Mouse (Mus musculus) forelimb bud, embryonic 11.5 days (tissue): ENCODE measurements at regions not wholly inside any gene's neighbourhood (a gene's known extent, or its start where the extent isn't known, plus 50 kb on each side); places are given as distances from the start of the nearest gene placed in this dataset.
A peak's percentile ranks its signal among the peaks of the same experiment; 100 is the strongest.

ENCODE experiments used
- DNase-seq: peaks from one replicate; pipeline ENCODE4 v3.0.0-alpha.2; 2012; ENCODE audit warnings: low read depth, low spot score

DNA sequence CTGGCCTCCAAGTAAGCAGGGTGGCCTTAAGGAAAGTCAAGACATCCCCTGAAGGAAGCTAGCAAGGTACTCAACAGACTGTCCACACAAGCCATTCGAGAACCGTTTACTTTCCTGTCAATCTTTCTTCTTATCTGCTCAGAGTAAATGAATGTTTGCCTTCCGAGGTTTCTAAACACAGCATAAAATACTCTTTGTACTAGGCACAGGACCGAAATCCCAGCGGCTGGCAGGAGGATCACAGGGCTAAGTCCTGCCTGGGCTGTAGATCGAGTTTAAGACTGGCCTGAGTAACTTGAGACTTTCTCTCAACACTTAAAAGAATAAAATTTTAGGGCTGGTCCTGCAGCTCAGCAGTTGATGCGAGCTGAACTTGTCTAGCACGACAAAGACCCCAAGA lies 175.9 kb downstream of the Bcl2l11 start:
- DNase-seq = no peak

DNA sequence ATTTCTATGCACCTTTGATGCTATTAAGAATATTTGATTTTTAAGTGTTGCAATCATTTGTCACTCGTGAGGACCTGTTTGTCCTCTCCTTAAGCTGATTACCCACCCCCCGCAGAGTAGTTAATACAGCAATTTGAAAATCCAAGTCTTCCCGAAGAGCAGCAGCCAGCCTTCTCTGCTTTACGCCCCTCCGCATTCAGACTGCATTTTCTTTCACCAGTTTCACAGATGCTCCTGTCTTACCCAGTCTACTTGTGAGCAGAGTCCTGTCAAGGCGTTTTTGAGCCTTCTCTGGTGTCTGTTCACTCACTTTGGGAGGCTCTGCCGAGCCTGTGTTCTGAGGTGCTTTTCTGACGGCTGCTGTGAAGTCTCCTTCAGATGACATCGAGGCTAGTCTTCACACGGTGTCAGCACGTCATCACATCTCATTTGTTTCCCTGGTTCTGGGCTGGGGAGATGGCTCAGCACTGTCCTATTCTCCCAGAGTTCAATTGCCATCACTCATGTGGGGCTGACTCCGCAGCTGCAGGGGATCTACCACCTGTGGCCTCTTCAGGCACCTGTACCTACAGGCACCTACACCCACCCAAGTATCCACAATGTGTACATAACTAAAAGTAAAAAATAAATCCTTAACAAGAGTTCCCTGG lies 178.3 kb downstream of the Bcl2l11 start:
- no peak for DNase-seq

DNA sequence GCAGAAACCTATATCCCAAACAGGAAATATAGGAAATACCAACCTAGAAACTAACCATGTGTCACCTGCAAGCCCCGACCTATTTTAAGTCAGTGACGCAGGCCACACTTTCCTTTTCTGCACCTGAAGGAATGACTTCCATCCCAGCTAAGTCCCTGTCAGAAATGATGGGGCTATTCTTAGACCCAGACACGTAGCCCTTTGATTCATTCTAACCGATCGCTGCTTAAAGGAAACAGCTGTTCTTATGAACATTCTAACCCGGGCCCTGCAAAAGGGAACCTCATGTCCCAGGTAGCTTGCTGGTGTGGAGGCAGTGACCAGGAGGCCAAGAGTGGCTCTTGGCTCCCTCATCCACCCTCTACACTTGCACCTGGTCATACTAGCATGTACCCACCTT lies 180.9 kb downstream of the Bcl2l11 start:
- no peak for DNase-seq

DNA sequence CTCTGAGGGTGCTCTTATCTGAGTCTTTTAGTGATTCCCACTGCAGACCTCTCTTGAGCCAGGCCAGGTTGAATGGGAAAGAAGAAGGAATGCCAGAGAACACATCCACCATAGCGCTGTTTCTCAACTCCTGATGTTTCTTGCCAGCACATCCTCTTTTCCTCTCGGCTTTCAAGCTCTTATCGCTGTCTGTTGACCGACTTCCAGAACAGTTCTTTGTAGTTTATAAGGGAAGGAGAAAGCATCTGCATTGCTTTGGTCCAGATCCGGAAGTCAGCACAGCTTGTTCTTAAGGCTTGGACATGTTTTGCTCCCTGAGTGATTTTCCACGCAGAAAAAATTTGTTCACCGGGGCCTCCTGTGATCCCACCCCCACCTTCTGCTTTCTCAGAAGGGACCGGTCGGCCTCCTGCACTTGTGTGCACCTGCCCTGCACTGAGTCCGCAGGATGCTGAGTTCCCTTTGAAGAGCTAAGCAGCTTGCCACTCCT lies 183.7 kb downstream of the Bcl2l11 start:
- DNase-seq = no peak

DNA sequence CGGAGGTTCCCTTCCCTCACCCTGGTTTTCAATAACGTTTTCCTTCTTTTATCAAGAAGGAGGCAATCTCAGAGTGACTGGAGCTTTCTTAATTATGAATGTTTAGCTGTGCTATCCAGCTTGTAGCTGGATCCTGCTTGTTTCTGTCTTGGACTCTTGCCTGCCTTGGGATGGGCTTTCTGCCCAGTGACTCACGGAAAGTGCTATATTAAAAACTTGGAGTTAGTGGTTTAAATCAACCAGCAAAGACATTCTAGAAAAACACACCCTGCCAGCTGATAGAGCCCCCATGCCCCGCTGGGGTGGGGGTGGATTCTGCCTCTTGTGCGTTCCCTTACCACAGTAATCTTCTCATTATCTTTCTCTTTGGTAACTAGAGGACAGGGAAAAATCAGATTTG lies 184.2 kb downstream of the Bcl2l11 start:
- no peak for DNase-seq

DNA sequence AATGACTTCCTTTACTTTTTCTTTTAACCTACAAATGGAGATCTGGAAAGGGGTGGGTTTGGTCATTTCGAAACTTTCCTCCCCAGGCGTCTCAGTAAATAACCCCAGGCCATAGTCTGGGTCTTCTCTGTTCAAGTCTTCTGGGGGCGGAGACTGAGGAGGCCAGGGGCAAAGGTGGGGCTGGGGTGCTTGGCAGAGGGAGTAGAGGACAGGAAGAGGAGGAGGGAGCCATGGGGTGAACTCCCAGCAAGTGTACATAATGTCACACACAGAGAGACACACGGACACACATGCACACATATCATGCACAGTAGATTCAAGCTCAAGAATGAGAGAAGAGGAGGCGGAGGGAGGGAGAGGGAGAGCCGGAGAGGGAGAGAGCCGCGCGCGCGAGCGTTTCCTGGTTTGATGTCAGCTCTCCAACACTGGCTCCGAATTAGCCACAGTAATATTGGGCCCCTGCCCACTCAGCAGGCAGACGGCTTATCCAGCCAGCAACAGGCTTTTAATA lies 186.3 kb downstream of the Bcl2l11 start:
- DNase-seq = no peak

DNA sequence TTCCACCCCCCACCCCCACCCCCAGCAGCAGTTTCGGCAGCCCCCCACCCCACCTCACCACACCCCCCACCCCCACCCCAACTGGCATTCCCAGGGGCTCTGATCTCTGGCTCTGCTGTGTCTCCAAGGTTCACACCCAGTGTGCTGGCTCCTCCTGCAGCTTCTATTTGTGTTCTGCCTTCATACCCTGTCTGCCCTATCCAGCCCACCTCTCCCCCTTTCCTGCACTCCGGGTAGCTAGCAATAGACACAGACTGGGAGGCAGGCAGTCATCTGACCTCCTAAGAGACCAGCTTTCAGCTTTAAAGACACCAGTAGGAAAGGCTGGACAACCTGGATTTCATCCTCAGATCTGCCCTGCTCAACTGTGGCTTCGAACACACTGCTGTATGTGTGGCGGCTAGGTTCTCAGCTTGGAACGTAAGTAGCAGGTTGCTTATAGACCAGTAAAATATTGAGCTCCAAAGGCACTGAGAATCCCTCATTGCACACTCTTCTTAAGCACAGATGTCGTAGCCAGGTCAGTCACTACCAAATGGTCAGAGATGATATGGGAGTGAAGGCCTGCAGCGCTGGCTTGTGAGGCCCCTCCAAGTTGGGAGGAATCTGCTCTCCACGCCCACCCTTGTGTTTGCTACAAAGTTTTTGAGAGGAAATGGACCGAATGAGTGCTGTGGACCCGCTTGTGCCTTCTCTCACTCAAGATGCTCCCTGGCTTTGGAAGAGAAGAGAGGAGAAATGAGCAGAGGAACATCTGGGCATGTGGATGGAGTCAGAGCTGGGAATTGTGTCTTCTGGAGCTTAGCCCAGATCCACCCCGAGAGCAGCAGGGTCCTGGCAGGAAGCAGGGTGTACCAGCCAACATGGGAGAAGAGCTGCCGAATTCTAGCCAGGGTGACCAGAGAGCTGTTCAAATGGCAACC lies 187.1 kb downstream of the Bcl2l11 start:
- no peak for DNase-seq

GRCm38 (mm10) chr2:128313582-128313918 lies 187.7 kb downstream of the Bcl2l11 start:
- no peak for DNase-seq

- DNase-seq = no peak
These were observed 188.1 kb downstream of the Bcl2l11 start for GRCm38 (mm10) chr2:128313948-128314347.

DNA sequence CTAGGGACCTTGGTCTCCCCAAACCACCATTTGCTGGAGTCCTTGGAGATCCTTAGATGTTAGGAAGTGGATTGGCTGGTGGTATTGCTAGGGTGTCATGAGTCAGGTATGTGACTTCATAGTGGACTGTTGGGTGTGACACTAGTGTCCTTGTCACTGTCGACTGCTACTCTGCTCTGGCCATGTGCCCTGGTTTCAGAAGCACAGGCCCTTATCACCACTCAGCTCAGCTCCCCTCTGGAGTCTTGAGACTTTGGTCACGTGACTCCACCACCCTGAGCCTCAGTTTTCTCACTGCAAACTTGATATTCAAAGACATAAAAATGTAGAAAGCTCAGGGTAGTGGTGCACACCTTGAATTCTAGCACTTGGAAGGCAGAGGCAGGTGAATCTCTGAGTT lies 190.7 kb downstream of the Bcl2l11 start:
- no peak for DNase-seq

DNA sequence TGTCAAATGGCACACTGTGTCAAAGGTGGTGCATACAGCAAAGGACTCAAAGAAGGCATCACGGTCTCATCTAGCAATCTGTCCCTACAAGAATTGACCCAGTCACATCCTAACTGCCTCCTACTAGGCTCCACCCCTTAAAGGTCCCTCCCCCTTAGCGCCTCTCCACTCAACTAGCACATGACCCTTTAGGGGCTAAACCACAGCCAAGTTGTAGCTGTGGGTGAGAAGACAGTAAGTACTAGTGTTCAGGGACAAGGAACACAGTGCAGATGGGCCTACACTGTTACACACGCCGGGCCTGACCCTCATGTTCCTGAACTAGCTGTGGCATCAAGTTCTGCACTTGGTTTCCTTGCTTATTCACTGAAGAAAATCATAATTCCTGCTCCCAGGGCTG lies 192.4 kb downstream of the Bcl2l11 start:
- no peak for DNase-seq

DNA sequence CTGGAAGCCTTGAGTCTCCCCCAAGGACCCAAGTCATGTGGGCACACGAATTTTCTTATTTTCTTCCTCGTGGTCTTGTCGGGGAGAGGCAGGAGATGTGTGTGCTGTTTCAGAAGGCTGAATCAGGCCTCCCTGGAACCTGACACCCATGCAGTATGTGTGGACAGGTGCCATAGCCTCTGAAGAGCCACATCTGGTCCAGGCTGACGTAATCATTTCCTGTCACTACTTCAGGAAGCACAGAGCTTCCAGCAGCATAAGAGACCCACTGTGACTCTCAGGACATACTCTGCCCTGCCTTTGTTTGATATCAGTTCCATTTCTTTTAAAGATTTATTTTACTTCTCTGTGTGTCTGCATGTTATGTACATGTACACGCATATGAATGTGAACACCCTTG lies 193.1 kb downstream of the Bcl2l11 start:
- DNase-seq = peak; percentile 67

DNA sequence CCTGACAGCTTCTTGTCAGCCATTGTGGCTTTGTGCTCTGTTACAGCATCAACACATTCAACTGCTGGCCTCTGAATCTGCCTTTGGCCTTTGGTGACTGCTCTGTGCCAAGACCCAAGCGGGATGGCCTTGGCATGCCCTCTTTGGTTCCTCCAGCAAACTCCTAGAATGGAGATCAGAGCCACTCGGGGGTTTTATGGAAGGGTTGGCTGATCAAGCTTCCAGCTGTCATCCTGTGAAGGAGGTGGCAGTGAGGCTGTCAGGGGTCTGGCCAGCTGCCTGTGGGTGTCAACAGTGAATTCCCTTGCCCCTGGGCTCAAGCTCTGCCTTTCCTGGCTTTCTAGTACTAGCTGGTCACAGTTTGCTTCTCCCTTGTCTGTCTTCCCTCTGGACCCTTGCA lies 195.6 kb downstream of the Bcl2l11 start:
- DNase-seq = no peak

GRCm38 (mm10) chr2:128324256-128325096 lies 198.6 kb downstream of the Bcl2l11 start:
- DNase-seq = no peak

GRCm38 (mm10) chr2:128325097-128325421 lies 199.2 kb downstream of the Bcl2l11 start:
- DNase-seq = no peak

DNA sequence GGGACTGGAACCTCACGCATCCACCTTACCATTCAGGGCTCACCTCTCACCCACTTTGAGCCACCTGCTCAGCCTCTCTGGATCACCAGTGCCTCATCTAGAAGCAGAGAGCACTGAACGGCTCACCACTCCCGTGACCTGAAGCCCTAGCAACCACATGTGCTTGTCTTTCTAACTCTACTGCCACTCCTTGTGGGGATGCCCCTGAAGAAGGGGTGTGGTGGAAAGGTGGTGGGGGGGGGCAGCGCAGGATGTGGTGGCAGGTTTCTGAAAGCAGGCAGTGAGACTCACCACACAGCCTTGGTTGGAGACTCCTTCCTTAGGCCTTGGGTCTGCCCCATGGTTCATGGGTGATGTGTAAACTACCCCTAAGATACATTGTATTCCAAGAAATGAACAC lies 199.6 kb downstream of the Bcl2l11 start:
- no peak for DNase-seq

DNA sequence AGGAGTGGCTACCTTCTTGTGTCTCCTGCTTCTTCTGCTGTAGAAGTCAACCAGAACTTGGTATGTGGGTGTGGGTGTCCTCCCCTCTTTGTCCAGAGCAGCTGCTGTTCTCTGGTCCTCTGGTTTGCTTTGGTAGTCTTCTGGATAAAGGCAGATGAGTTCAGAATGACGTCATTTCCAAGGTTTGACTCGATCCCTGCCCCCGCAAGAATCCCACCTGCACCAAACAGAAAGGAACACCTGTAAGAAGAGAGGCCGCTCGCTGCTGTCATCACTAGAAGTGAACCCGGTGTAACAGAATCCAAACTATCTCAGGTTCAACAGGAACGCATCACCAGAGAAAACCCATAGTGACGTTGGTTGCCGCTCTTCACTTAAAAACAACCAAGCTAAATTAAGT lies 205.0 kb downstream of the Bcl2l11 start:
- no peak for DNase-seq

DNA sequence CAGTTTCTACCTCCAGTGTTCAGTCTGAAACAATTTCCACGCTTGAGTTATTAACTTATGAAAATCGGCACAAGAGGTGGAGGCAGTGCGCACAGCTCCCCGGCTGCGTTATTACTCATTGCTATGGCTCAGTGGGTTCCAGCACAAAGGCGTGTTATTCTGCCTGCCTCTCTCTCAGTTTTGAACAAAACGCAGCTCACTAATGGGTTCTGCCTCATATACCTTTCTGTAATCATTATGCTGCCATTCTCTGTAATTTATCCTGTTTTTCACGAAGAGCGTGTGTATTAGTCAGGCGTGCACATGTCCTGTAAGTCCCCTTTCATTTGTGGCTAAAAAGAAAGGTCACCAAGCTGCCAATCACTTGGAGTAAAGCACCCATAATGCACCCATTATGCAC lies 205.4 kb downstream of the Bcl2l11 start:
- DNase-seq = no peak

DNA sequence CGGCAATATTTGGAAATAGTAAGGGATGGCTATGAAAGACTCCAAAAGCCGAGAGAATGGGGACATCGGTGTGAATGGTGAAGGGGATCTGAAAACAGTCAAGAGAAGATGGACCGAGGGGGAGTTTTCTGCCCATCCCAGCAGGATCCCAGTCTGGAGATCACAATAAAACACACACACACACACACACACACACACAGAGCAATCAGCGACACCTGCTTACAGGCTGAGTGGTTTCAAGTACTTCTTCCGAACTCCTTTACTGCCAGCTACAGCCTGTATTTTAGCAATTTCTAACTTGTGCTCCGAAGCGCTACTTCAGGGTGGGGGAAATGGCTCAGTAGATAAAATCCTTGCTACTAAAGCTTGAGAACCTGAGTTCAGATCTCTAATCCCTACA lies 205.8 kb downstream of the Bcl2l11 start:
- no peak for DNase-seq

- no peak for DNase-seq
These were observed 207.7 kb downstream of the Bcl2l11 start for GRCm38 (mm10) chr2:128333401-128334142.

DNA sequence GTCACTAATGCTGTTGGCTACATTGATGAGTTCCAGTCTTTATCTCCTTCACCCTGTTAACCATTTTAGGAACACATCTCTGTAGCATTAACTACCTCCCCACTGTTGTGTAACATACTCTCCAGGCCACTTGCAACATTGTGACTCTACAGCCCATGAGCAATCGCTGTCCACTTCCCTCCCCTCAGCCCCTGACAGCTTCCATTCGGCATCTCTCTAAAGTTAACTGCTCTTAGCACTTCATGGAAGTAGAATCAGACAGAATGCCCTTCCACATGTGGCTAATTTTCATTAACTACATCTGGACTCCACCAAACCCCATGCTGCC lies 208.3 kb downstream of the Bcl2l11 start:
- DNase-seq = no peak
